Mouse (Mus musculus): ENCODE measurements around the gene Mrpl33. TPM values are rescaled to one million over a fixed set of nuclear protein-coding genes. Genes with fewer than 3 reads are reported as not detected.

The Mrpl33 gene
- polyA plus RNA-seq, 1 experiment from 2014 or later, result 357 TPM

- TF ChIP-seq CTCF (IDR thresholded peaks at IDR 0.05; ENCODE audit: low read depth), result peak; percentile 59
Observed at GRCm38 (mm10) chr5:31599161-31599560, 2.4 kb downstream of the Mrpl33 start.

DNA sequence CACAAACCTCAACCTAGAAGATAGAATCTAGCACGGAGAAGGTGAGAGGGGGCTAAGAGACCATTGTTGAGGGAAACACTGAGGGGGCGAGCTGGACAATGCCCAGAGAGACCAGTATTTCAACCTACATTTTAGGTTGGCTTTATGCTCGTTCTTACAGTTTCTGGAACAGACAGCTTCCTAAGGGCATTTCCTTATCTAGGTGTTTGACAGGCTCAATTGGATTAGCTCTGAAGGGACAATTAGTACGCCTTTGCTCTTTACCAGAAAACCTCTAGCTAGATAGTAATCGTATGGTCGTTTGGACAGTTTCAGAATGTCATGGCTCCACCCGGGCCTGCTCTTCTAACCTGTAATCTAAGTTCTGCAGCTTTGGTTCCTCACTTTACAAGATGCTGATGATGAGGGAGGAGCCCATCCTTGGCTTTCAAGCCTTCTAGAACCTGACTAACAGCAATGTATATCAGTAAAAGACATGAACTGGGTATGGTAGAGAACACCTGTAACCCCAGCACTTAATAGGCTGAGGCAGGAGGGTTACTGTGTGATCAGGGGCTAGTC is 4.5 kb downstream of the Mrpl33 start:
- H3K4me3 ChIP-seq (ENCODE audit: low read depth, low read length), result no peak overlapping the region
- no peak overlapping the region for H3K27ac ChIP-seq (ENCODE audit: low read depth, low read length)
- H3K36me3 ChIP-seq (ENCODE audit: control insufficient read depth, insufficient read depth), result no peaks in the 10 kb centered on the region
- H3K4me1 ChIP-seq (replicated peaks; ENCODE audit: control insufficient read depth, insufficient read depth, low read length), result 0 out of 2 replicates have a peak, but pooled peaks cover 5% of the 10 kb centered on the region
- WGBS, result 76% methylated on average over 7 of the region's 7 CpGs
- no peak for ATAC-seq
- H3K9ac ChIP-seq (ENCODE audit: low read depth, low read length), result no peak overlapping the region
- no peaks in the 10 kb centered on the region for H3K27me3 ChIP-seq (replicated peaks; ENCODE audit: control insufficient read depth, insufficient read depth, low read length)
- no peak overlapping the region for H3K4me2 ChIP-seq (replicated peaks; ENCODE audit: low read depth)
- no peak for TF ChIP-seq CTCF (IDR thresholded peaks at IDR 0.05; ENCODE audit: low read depth)
- H3K9me3 ChIP-seq (ENCODE audit: control insufficient read depth), result no peaks in the 10 kb centered on the region

More at GRCm38 (mm10) chr5:31599161-31599560, 2.4 kb downstream of the Mrpl33 start:
- Histone ChIP-seq H3K4me2 (replicated peaks; ENCODE audit: low read depth) (no peak overlapping the region), H3K9ac (ENCODE audit: low read depth, low read length) (no peak overlapping the region), H3K27ac (ENCODE audit: low read depth, low read length) (no peak overlapping the region), H3K36me3 (ENCODE audit: control insufficient read depth, insufficient read depth) (no peaks in the 10 kb centered on the region), H3K4me3 (ENCODE audit: low read depth, low read length) (no peak overlapping the region), H3K4me1 (replicated peaks; ENCODE audit: control insufficient read depth, insufficient read depth, low read length) (0 out of 2 replicates have a peak, but pooled peaks cover 5% of the 10 kb centered on the region), H3K27me3 (replicated peaks; ENCODE audit: control insufficient read depth, insufficient read depth, low read length) (no peaks in the 10 kb centered on the region), H3K9me3 (ENCODE audit: control insufficient read depth) (no peaks in the 10 kb centered on the region)
- no peak for ATAC-seq
- 90% methylated on average over 2 of the region's 2 CpGs for WGBS

DNA sequence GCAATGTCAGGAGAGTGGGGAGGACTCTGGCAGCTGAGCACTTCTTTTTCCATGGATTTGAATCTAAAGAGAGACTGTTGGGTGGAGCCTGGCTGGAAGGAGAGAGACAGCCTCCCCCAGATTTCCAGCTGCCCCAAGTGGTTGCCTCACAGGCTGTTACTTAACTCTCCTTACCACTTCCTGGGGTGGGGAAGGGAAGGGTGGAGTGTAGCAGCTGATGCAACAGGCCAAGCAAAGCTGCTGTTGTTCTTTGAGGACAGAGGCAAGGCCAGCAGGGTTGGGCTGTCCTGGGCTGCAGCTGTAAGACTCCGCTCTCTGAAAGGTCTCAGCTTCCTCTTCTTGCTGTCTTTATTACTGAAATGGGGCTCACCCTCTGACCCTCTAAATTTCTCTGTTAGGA is 5.6 kb downstream of the Mrpl33 start:
- peak; percentile 88 for ATAC-seq
- Histone ChIP-seq H3K27me3 (replicated peaks; ENCODE audit: control insufficient read depth, insufficient read depth, low read length) (no peaks in the 10 kb centered on the region), H3K4me1 (replicated peaks; ENCODE audit: control insufficient read depth, insufficient read depth, low read length) (0 out of 2 replicates have a peak, but pooled peaks cover 5% of the 10 kb centered on the region), H3K9ac (ENCODE audit: low read depth, low read length) (no peak overlapping the region), H3K4me3 (ENCODE audit: low read depth, low read length) (no peak overlapping the region), H3K4me2 (replicated peaks; ENCODE audit: low read depth) (no peak overlapping the region), H3K27ac (ENCODE audit: low read depth, low read length) (peak overlapping the region; percentile 66; the same call in 1 of the 2 replicates), H3K36me3 (ENCODE audit: control insufficient read depth, insufficient read depth) (no peaks in the 10 kb centered on the region), H3K9me3 (ENCODE audit: control insufficient read depth) (no peaks in the 10 kb centered on the region)
- 48% methylated on average over 1 of the region's 1 CpGs for WGBS
- TF ChIP-seq CTCF (IDR thresholded peaks at IDR 0.05; ENCODE audit: low read depth), result 0 out of 2 replicates have a peak, but pooled peaks have one; percentile 26

- TF ChIP-seq CTCF (IDR thresholded peaks at IDR 0.05; ENCODE audit: low read depth), result no peak
- Histone ChIP-seq H3K4me2 (replicated peaks; ENCODE audit: low read depth) (no peak overlapping the region), H3K9ac (ENCODE audit: low read depth, low read length) (no peak overlapping the region), H3K9me3 (ENCODE audit: control insufficient read depth) (no peaks in the 10 kb centered on the region), H3K27me3 (replicated peaks; ENCODE audit: control insufficient read depth, insufficient read depth, low read length) (no peaks in the 10 kb centered on the region), H3K4me3 (ENCODE audit: low read depth, low read length) (no peak overlapping the region), H3K36me3 (ENCODE audit: control insufficient read depth, insufficient read depth) (no peaks in the 10 kb centered on the region), H3K4me1 (replicated peaks; ENCODE audit: control insufficient read depth, insufficient read depth, low read length) (0 out of 2 replicates have a peak, but pooled peaks cover 5% of the 10 kb centered on the region), H3K27ac (ENCODE audit: low read depth, low read length) (no peak overlapping the region)
- ATAC-seq, result no peak
- WGBS, result 56% methylated on average over 6 of the region's 6 CpGs
Observed at GRCm38 (mm10) chr5:31603766-31604165, 7.0 kb downstream of the Mrpl33 start.

DNA sequence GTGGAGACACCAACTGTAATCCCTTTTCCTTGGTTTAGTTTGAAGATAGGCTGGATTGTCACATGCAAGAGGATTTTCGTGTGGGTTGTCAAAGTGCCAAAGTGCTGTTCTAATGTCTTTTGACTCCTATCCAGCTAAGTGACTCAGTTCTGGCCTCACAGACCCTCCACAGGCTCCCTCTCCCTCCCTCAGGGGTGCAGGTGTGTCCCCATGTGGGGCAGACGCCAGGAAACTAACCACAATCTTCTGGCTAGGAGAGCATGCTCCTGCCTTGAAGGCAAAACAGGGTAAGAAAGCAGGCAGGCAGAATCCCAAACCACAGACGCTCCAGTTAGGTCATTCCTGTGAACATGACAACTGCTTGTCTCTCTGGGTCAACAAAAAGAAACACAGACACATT is 9.4 kb downstream of the Mrpl33 start:
- Histone ChIP-seq H3K9ac (ENCODE audit: low read depth, low read length) (no peak overlapping the region), H3K36me3 (ENCODE audit: control insufficient read depth, insufficient read depth) (no peaks in the 10 kb centered on the region), H3K27me3 (replicated peaks; ENCODE audit: control insufficient read depth, insufficient read depth, low read length) (no peaks in the 10 kb centered on the region), H3K4me2 (replicated peaks; ENCODE audit: low read depth) (no peak overlapping the region), H3K4me3 (ENCODE audit: low read depth, low read length) (no peak overlapping the region), H3K4me1 (replicated peaks; ENCODE audit: control insufficient read depth, insufficient read depth, low read length) (0 out of 2 replicates have a peak, but pooled peaks cover 5% of the 10 kb centered on the region), H3K27ac (ENCODE audit: low read depth, low read length) (no peak overlapping the region), H3K9me3 (ENCODE audit: control insufficient read depth) (no peaks in the 10 kb centered on the region)
- TF ChIP-seq CTCF (IDR thresholded peaks at IDR 0.05; ENCODE audit: low read depth), result no peak
- 72% methylated on average over 3 of the region's 3 CpGs for WGBS
- no peak for ATAC-seq

GRCm38 (mm10) chr5:31610376-31611086 is 13.8 kb downstream of the Mrpl33 start:
- H3K9me3 ChIP-seq (ENCODE audit: control insufficient read depth), result no peaks in the 10 kb centered on the region
- H3K27me3 ChIP-seq (replicated peaks; ENCODE audit: control insufficient read depth, insufficient read depth, low read length), result no peaks in the 10 kb centered on the region
- peak; percentile 22; the same call in 1 of the 2 replicates for ATAC-seq
- H3K36me3 ChIP-seq (ENCODE audit: control insufficient read depth, insufficient read depth), result no peaks in the 10 kb centered on the region
- H3K27ac ChIP-seq (ENCODE audit: low read depth, low read length), result no peak overlapping the region
- no peaks in the 10 kb centered on the region for H3K4me1 ChIP-seq (replicated peaks; ENCODE audit: control insufficient read depth, insufficient read depth, low read length)
- no peak overlapping the region for H3K4me2 ChIP-seq (replicated peaks; ENCODE audit: low read depth)
- 58% methylated on average over 13 of the region's 13 CpGs for WGBS
- TF ChIP-seq CTCF (IDR thresholded peaks at IDR 0.05; ENCODE audit: low read depth), result no peak
- no peak overlapping the region for H3K4me3 ChIP-seq (ENCODE audit: low read depth, low read length)
- H3K9ac ChIP-seq (ENCODE audit: low read depth, low read length), result no peak overlapping the region

Measured in intestine, postnatal 0 days (tissue).